Mouse (Mus musculus): ENCODE results near the gene Prr36.

Gene Prr36

GRCm38 (mm10) chr8:4201321-4201720, 15.9 kb downstream of the Prr36 start:
- no peak for DNase-seq (ENCODE audit: low spot score)

GRCm38 (mm10) chr8:4193588-4193894, 23.7 kb downstream of the Prr36 start:
- DNase-seq (ENCODE audit: low spot score), result no peak

GRCm38 (mm10) chr8:4192807-4193587, 24.3 kb downstream of the Prr36 start:
- DNase-seq (ENCODE audit: low spot score), result peak; percentile 86

- peak; percentile 49 for DNase-seq (ENCODE audit: low spot score)
Measured at GRCm38 (mm10) chr8:4192305-4192704, 25.0 kb downstream of the Prr36 start.

- DNase-seq (ENCODE audit: low spot score), result no peak
Measured at GRCm38 (mm10) chr8:4189031-4189722, 28.1 kb downstream of the Prr36 start.

- DNase-seq (ENCODE audit: low spot score), result no peak
Measured at GRCm38 (mm10) chr8:4188605-4189004, 28.7 kb downstream of the Prr36 start.

GRCm38 (mm10) chr8:4186151-4186550, 31.1 kb downstream of the Prr36 start:
- DNase-seq (ENCODE audit: low spot score), result no peak

- DNase-seq (ENCODE audit: low spot score), result no peak
Measured at GRCm38 (mm10) chr8:4183409-4183808, 33.9 kb downstream of the Prr36 start.

GRCm38 (mm10) chr8:4174018-4174417, 43.2 kb downstream of the Prr36 start:
- DNase-seq (ENCODE audit: low spot score), result no peak

GRCm38 (mm10) chr8:4172486-4172885, 44.8 kb downstream of the Prr36 start:
- DNase-seq (ENCODE audit: low spot score), result no peak

GRCm38 (mm10) chr8:4167918-4168317, 49.3 kb downstream of the Prr36 start:
- no peak for DNase-seq (ENCODE audit: low spot score)

GRCm38 (mm10) chr8:4166881-4167525, 50.3 kb downstream of the Prr36 start:
- DNase-seq (ENCODE audit: low spot score), result no peak

GRCm38 (mm10) chr8:4165852-4166751, 51.2 kb downstream of the Prr36 start, which contains the start of gene Evi5l:
TSS of gene Evi5l (plus strand) at chr8:4166567.
- DNase-seq (ENCODE audit: low spot score), result peak; percentile 99

- DNase-seq (ENCODE audit: low spot score), result no peak
Measured at GRCm38 (mm10) chr8:4165176-4165851, 51.9 kb downstream of the Prr36 start.

GRCm38 (mm10) chr8:4162786-4163185, 54.5 kb downstream of the Prr36 start:
- no peak for DNase-seq (ENCODE audit: low spot score)
